Mouse (Mus musculus) E14TG2a.4 (cell line): ENCODE results near the gene Spef1.

Experiments used
- CTCF ChIP-seq: conservative IDR thresholded peaks from 2 replicates; pipeline ENCODE4 v1.5.1; 2014; ENCODE audit warnings: low read length
- POU5F1 ChIP-seq: IDR thresholded peaks from 2 replicates; pipeline ENCODE4 v1.6.1; 2014; ENCODE audit warnings: low read length, borderline replicate concordance

GRCm38 (mm10) chr2:131175945-131176309 is 11.2 kb downstream of the Spef1 start:
- TF ChIP-seq CTCF = no peak
- TF ChIP-seq POU5F1 = no peak
